Mouse (Mus musculus) hindbrain, postnatal 0 days (tissue): Measurements from ENCODE around the gene Lgals1. TPM values are rescaled to one million over a fixed set of nuclear protein-coding genes. Genes with fewer than 3 reads are reported as not detected.
A peak's percentile ranks its signal among the peaks of the same experiment; 100 is the strongest.
"Not testable (repeated sequence)": the region's sequence is repeated elsewhere in the genome, so short reads cannot be mapped to it uniquely, and the experiment has no call there.

Source experiments
- ATAC-seq: fragments of 200-750 bp; cut with Nextera tagmentation; 2 replicates; pipeline ENCODE4 v1.8.0; 2017; ENCODE audit warnings: mild to moderate bottlenecking, moderate TSS enrichment, moderate library complexity
- DNase-seq: peaks from one replicate; pipeline ENCODE4 v3.0.0-alpha.2; 2015; ENCODE audit warnings: low spot score
- H3K27ac ChIP-seq: fragments of 300-500 bp; sonication (generic); 2 replicates; pipeline ENCODE4 v1.5.1; 2014; ENCODE audit warnings: mild to moderate bottlenecking
- H3K27me3 ChIP-seq: fragments of 300-500 bp; sonication (generic); 2 replicates; pipeline ENCODE4 v1.6.1; 2014; ENCODE audit warnings: low read length, mixed read lengths; ENCODE audit not compliant: insufficient read depth
- H3K36me3 ChIP-seq: fragments of 300-500 bp; sonication (generic); 2 replicates; pipeline ENCODE4 v1.6.1; 2014; ENCODE audit warnings: low read length, mixed read lengths; ENCODE audit not compliant: insufficient read depth
- H3K4me1 ChIP-seq: fragments of 300-500 bp; sonication (generic); 2 replicates; pipeline ENCODE4 v1.6.1; 2014; ENCODE audit warnings: antibody characterized with exemption, low read length, mixed read lengths; ENCODE audit not compliant: insufficient read depth
- H3K4me2 ChIP-seq: fragments of 300-500 bp; sonication (generic); 2 replicates; pipeline ENCODE4 v1.6.1; 2014; ENCODE audit warnings: low read depth, mild to moderate bottlenecking, low read length, moderate library complexity, mixed read lengths
- H3K4me3 ChIP-seq: fragments of 300-500 bp; sonication (generic); 2 replicates; pipeline ENCODE4 v1.5.1; 2014; ENCODE audit warnings: low read length
- H3K9ac ChIP-seq: fragments of 300-500 bp; sonication (generic); replicated peaks from 2 replicates; pipeline ENCODE4 v1.6.1; 2014; ENCODE audit warnings: mild to moderate bottlenecking, low read length, moderate library complexity, mixed read lengths
- H3K9me3 ChIP-seq: fragments of 300-500 bp; sonication (generic); 2 replicates; pipeline ENCODE4 v1.6.1; 2016; ENCODE audit warnings: low read length, mixed read lengths
- CTCF ChIP-seq: IDR thresholded peaks from 2 replicates; pipeline ENCODE4 v1.5.1; 2016; ENCODE audit warnings: antibody characterized with exemption, control low read depth, low read depth
- WGBS: fragments of 180-500 bp; shearing (Covaris S2); extraction: QIAGEN DNeasy Blood & Tissue Kit; methylation state at CpG from one replicate; pipeline ENCODE4 v1.1.7; 2014; 5-methylcytosine and 5-hydroxymethylcytosine counted together
- polyA plus RNA-seq: library from polyadenylated mRNA; unstranded; fragments of >200 nt; fragmentation: Nextera tagmentation; extraction: Ambion mirVana; gene quantifications from 2 replicates; pipeline ENCODE4 v1.2.1, GENCODE M21; 2015
- total RNA-seq: library from RNA; depleted of rRNA; stranded (reverse); fragments of >200 nt; gene quantifications from 2 replicates; pipeline ENCODE4 v1.2.3, GENCODE M21; 2014; rRNA removed

Lgals1 gene
- total RNA-seq (67.6 and 91.5 TPM in 2 replicates), polyA plus RNA-seq (141 and 144 TPM in 2 replicates)

- Histone ChIP-seq H3K9me3 (no peaks in the 10 kb centered on the region), H3K4me2 (peak within 1 kb of the TSS; percentile 57), H3K27me3 (no peaks in the 10 kb centered on the region), H3K4me1 (peaks cover 12% of the 10 kb centered on the region), H3K9ac (no peak within 1 kb of the TSS), H3K27ac (peak within 1 kb of the TSS; percentile 60; the same call in 1 of the 2 replicates), H3K36me3 (no peaks in the 10 kb centered on the region), H3K4me3 (peak within 1 kb of the TSS; percentile 2; the same call in 1 of the 2 replicates)
- WGBS = 8% methylated on average over 20 of the region's 20 CpGs
- ATAC-seq (peak; percentile 80), DNase-seq (peak; percentile 87)
- no peak for TF ChIP-seq CTCF
Measured at GRCm38 (mm10) chr15:78926021-78926919, at the start of gene Lgals1. Lgals1 (plus strand) TSS chr15:78926725.

- DNase-seq (peak; percentile 99), ATAC-seq (peak; percentile 90)
- peak within 1 kb of the TSS; percentile 99 for H3K27ac ChIP-seq
- peak within 1 kb of the TSS; percentile 77 for H3K4me3 ChIP-seq
- WGBS = 3% methylated on average over 57 of the region's 95 CpGs
- H3K4me1 ChIP-seq = 0 out of 2 replicates have a peak, but pooled peaks cover 4% of the 10 kb centered on the region
- H3K27me3 ChIP-seq = no peaks in the 10 kb centered on the region
- H3K4me2 ChIP-seq = peak within 1 kb of the TSS; percentile 89
- 0 out of 2 replicates have a peak, but pooled peaks cover 3% of the 10 kb centered on the region for H3K36me3 ChIP-seq
- H3K9ac ChIP-seq = peak within 1 kb of the TSS; percentile 92
- no peak for TF ChIP-seq CTCF
- no peaks in the 10 kb centered on the region for H3K9me3 ChIP-seq
Measured at GRCm38 (mm10) chr15:78876991-78877809, 49.3 kb upstream of the Lgals1 start, which contains the start of gene Gga1. Gga1 (plus strand) TSS chr15:78877190.

GRCm38 (mm10) chr15:78877810-78878390 lies 48.6 kb upstream of the Lgals1 start:
- WGBS = 0% methylated on average over 17 of the region's 17 CpGs
- TF ChIP-seq CTCF = no peak

GRCm38 (mm10) chr15:78878792-78879516 lies 47.6 kb upstream of the Lgals1 start:
- not testable (repeated sequence) for H3K27me3 ChIP-seq, H3K27ac ChIP-seq, H3K4me1 ChIP-seq, H3K4me3 ChIP-seq, H3K9ac ChIP-seq, H3K9me3 ChIP-seq, H3K4me2 ChIP-seq, ATAC-seq, DNase-seq
- peaks cover 18% of the 10 kb centered on the region; the same call in 1 of the 2 replicates for H3K36me3 ChIP-seq
- WGBS = 78% methylated on average over 7 of the region's 7 CpGs

More at GRCm38 (mm10) chr15:78877810-78878390, 48.6 kb upstream of the Lgals1 start:
- Histone ChIP-seq H3K4me2 (peak overlapping the region; percentile 89), H3K27ac (peak overlapping the region; percentile 99), H3K9me3 (no peaks in the 10 kb centered on the region), H3K4me1 (0 out of 2 replicates have a peak, but pooled peaks cover 4% of the 10 kb centered on the region), H3K36me3 (peaks cover 8% of the 10 kb centered on the region; the same call in 1 of the 2 replicates), H3K27me3 (no peaks in the 10 kb centered on the region), H3K4me3 (peak overlapping the region; percentile 77), H3K9ac (peak overlapping the region; percentile 92)
- ATAC-seq (no peak; the same call in 1 of the 2 replicates), DNase-seq (no peak)

GRCm38 (mm10) chr15:78880432-78880831 lies 46.1 kb upstream of the Lgals1 start:
- no peaks in the 10 kb centered on the region for H3K9me3 ChIP-seq

More at GRCm38 (mm10) chr15:78880432-78880831, 46.1 kb upstream of the Lgals1 start:
- no peaks in the 10 kb centered on the region for H3K27me3 ChIP-seq
- H3K9ac ChIP-seq = no peak overlapping the region
- WGBS = 92% methylated on average over 8 of the region's 8 CpGs
- H3K4me3 ChIP-seq = no peak overlapping the region
- no peak for DNase-seq
- H3K27ac ChIP-seq = no peak overlapping the region
- ATAC-seq = no peak
- TF ChIP-seq CTCF = no peak
- H3K4me1 ChIP-seq = no peaks in the 10 kb centered on the region
- no peak overlapping the region for H3K4me2 ChIP-seq
- peaks cover 26% of the 10 kb centered on the region for H3K36me3 ChIP-seq
